Mouse (Mus musculus) adrenal gland (tissue): ENCODE data around the gene Ckap2l.

Experiments
- intact Hi-C: fragments of 180-260 bp; cut with DNase I; formaldehyde crosslinking; loops from one replicate; pipeline ENCODE4 v1.15.1; 2025

The Ckap2l gene

GRCm38 (mm10) chr2:129267738-129268137 lies 29.3 kb downstream of the Ckap2l start:
- intact Hi-C loops, result no loop called here

- intact Hi-C loops, result no loop called here
Observed at GRCm38 (mm10) chr2:129265316-129265715, 31.7 kb downstream of the Ckap2l start.

- intact Hi-C loops, result no loop called here
Observed at GRCm38 (mm10) chr2:129263073-129263472, 33.9 kb downstream of the Ckap2l start.

- intact Hi-C loops, result no loop called here
Observed at GRCm38 (mm10) chr2:129261151-129261794, 35.7 kb downstream of the Ckap2l start.

GRCm38 (mm10) chr2:129260646-129261045 lies 36.4 kb downstream of the Ckap2l start:
- intact Hi-C loops, result no loop called here

GRCm38 (mm10) chr2:129258475-129259211 lies 38.4 kb downstream of the Ckap2l start:
- intact Hi-C loops, result loop anchor here (1.0 to 10.0 kb wide), 4 partner anchors 84 to 374 kb away; no protein-coding TSS in a partner anchor

GRCm38 (mm10) chr2:129258056-129258455 lies 39.0 kb downstream of the Ckap2l start:
- intact Hi-C loops, result loop anchor here (1.0 to 10.0 kb wide), 4 partner anchors 84 to 373 kb away; no protein-coding TSS in a partner anchor

GRCm38 (mm10) chr2:129256006-129256405 lies 41.0 kb downstream of the Ckap2l start:
- intact Hi-C loops, result loop anchor here (5.0 to 10.0 kb wide), 3 partner anchors 251 to 371 kb away; no protein-coding TSS in a partner anchor

- intact Hi-C loops, result loop anchor here (10.0 kb wide), 2 partner anchors 249 to 369 kb away; no protein-coding TSS in a partner anchor
Observed at GRCm38 (mm10) chr2:129254076-129254475, 42.9 kb downstream of the Ckap2l start.

GRCm38 (mm10) chr2:129253631-129253970 lies 43.4 kb downstream of the Ckap2l start:
- intact Hi-C loops, result loop anchor here (10.0 kb wide), 2 partner anchors 249 to 369 kb away; no protein-coding TSS in a partner anchor

GRCm38 (mm10) chr2:129252836-129253630 lies 44.0 kb downstream of the Ckap2l start:
- intact Hi-C loops, result loop anchor here (10.0 kb wide), 2 partner anchors 248 to 368 kb away; no protein-coding TSS in a partner anchor

GRCm38 (mm10) chr2:129249321-129249720 lies 47.7 kb downstream of the Ckap2l start:
- intact Hi-C loops, result no loop called here

GRCm38 (mm10) chr2:129247707-129248121 lies 49.3 kb downstream of the Ckap2l start:
- intact Hi-C loops, result no loop called here

GRCm38 (mm10) chr2:129246924-129247323 lies 50.1 kb downstream of the Ckap2l start:
- intact Hi-C loops, result no loop called here

- intact Hi-C loops, result no loop called here
Observed at GRCm38 (mm10) chr2:129246436-129246835, 50.6 kb downstream of the Ckap2l start.

GRCm38 (mm10) chr2:129245618-129246017 lies 51.4 kb downstream of the Ckap2l start:
- intact Hi-C loops, result no loop called here

GRCm38 (mm10) chr2:129244446-129245120 lies 52.4 kb downstream of the Ckap2l start:
- intact Hi-C loops, result no loop called here

- intact Hi-C loops, result no loop called here
Observed at GRCm38 (mm10) chr2:129243786-129244185, 53.2 kb downstream of the Ckap2l start.

- intact Hi-C loops, result no loop called here
Observed at GRCm38 (mm10) chr2:129243005-129243404, 54.0 kb downstream of the Ckap2l start.

- intact Hi-C loops, result no loop called here
Observed at GRCm38 (mm10) chr2:129241845-129242833, 54.9 kb downstream of the Ckap2l start.
